Mouse (Mus musculus): ENCODE measurements around the gene Gpr179.

- no peak for TF ChIP-seq POLR2A (IDR thresholded peaks at IDR 0.05; ENCODE audit: borderline replicate concordance, insufficient read depth, low read length)
- TF ChIP-seq CTCF (IDR thresholded peaks at IDR 0.05; ENCODE audit: borderline replicate concordance, insufficient read depth, low read depth, low read length), result no peak
Measured at GRCm38 (mm10) chr11:97362649-97362942, 10.7 kb upstream of the Gpr179 start.
